Mouse (Mus musculus) Patski (cell line): ENCODE measurements at regions not wholly inside any gene's neighbourhood (a gene's known extent, or its start where the extent isn't known, plus 50 kb on each side); places are given as distances from the start of the nearest gene placed in this dataset.

Source experiments
- ATAC-seq: fragments of 100-300 bp; one replicate; pipeline ENCODE4 v1.8.0; 2021
- CTCF ChIA-PET: fragments of 350-600 bp; sonication (Branson Sonifier 250); formaldehyde crosslinking; loops from one replicate; lab custom pipeline; 2022; ENCODE audit warnings: inconsistent platforms; lab: Charles Lee
- POLR2A ChIA-PET: fragments of 350-600 bp; sonication (Branson Sonifier 250); formaldehyde crosslinking; loops from one replicate; lab custom pipeline; 2022; ENCODE audit warnings: antibody characterized with exemption, inconsistent platforms; lab: Charles Lee
- DNase-seq: peaks from one replicate; pipeline ENCODE4 v3.0.0-alpha.2; 2011; ENCODE audit warnings: low read depth, low spot score
- H3K27me3 ChIP-seq: fragments of 371-371 bp; one replicate; pipeline ENCODE4 v1.5.1; 2021
- CTCF ChIP-seq: fragments of 100-300 bp; IDR thresholded peaks from one replicate; pipeline ENCODE4 v1.5.1; 2021
- in situ Hi-C: fragments of 300-500 bp; cut with MboI; formaldehyde crosslinking; loops from 3 replicates; pipeline ENCODE4 v1.11.1; 2018; ENCODE audit warnings: low pct_unique_long_range_greater_than_20kb, mixed read lengths

DNA sequence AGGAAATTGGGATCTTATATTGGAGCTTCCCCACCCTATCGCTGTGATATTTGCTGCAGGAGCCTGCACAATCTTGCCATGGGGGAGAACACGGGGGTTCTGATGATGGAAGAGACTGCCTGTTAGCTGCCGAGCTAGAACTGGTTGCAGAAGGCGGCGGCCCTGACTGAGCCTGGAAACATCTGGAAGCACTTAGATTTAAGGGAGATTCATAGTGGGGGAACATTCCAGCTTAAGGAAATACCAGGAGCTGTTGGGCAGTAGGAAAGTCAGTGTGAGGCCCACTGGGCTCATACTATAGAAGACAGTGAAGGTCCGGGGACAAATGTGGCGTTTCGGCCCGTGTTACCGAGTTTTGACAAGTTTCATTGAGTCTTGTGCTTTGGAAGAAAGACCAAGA lies 353.6 kb upstream of the Zmiz1 start:
- no peak for DNase-seq
- no peaks in the 10 kb centered on the region for H3K27me3 ChIP-seq
- ChIA-PET POLR2A (no interaction called here), CTCF (no interaction called here)
- no peak for TF ChIP-seq CTCF
- in situ Hi-C loops: no loop called here
- no peak for ATAC-seq

DNA sequence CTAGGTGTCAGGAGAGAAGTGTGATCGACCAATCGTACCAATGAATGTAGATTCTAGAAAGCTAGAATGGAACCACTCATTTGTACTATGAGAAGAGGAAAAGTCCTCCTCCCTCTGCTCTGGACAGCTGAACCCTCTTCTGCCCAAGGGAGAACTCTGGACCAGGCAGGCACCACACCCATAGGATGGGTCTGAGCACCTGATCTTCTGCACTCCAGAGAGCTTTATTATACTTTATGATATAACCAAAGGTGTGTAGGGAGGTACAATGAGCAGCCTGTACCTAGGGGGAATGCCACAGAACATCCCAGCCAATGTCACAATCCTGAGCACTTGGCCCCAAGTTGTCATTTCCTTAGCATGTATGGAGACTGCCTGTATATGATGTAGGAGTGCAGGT lies 352.5 kb upstream of the Zmiz1 start:
- no peak for TF ChIP-seq CTCF
- H3K27me3 ChIP-seq: no peaks in the 10 kb centered on the region
- DNase-seq (no peak), ATAC-seq (no peak)
- ChIA-PET POLR2A (no interaction called here), CTCF (no interaction called here)
- in situ Hi-C loops: no loop called here

DNA sequence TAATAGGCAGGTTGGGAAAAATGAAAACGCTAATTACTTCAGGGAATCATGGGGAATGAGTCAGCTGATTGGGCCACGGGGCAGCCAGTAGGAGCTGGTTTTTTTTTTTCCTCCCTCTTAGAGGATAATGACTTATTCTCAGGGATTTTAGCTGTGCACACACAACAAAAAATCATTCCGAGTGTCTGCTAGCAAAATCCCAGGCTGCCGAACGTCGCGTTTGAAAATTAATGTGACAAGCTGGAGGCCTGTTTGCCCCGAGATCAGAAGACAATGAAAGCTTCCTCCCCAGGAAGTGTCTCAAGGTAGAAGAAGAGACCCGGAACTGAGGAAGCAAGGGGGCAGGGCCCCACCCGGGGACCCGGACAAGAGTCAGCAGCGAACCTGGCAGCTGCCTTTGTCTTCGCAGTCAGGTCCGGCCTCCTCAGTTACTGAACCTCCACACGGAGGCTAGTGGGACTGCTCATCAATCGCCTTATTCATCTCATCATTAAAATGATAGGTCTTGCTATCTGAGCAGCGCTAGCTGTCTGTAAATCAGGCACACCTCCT lies 350.8 kb upstream of the Zmiz1 start:
- H3K27me3 ChIP-seq: no peaks in the 10 kb centered on the region
- ChIA-PET POLR2A (no interaction called here), CTCF (interaction anchor here (0.6 kb wide), 1 partner anchor 10 kb away, joined by 3 read pairs; no protein-coding TSS in a partner anchor)
- DNase-seq: no peak
- TF ChIP-seq CTCF: no peak
- in situ Hi-C loops: no loop called here
- ATAC-seq: no peak

DNA sequence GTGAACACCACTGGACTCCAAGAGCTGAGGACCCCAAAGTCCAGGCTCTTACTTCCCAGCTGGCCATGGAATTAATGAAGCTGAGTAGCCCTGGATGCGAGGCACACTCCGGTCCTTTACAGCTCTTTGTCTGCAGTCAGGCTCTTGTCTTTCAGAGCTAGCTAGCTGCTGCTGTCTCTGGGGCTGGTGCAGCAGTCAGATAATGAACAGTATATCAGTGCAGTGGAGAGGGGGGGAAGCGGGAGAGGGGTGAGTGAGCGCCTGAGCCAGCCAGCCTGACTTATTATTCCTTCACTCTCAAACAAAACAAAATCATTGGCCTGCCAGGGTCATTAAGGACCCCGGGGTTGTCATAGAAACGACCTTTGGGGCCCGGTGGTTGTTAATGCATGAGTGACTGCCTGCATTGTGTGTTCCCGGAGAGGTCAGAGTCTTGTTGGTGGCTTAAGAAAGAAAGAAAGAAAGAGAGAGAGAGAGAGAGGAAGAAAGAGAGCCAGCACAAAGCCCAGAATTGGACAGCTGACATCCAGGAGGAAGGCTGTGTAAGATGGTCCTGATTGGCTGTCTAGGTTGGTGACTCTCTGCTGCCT lies 350.2 kb upstream of the Zmiz1 start:
- POLR2A ChIA-PET: no interaction called here
- DNase-seq (no peak), ATAC-seq (no peak)
- in situ Hi-C loops: no loop called here
- CTCF ChIA-PET: no interaction called here
- H3K27me3 ChIP-seq: no peaks in the 10 kb centered on the region
- TF ChIP-seq CTCF: no peak

DNA sequence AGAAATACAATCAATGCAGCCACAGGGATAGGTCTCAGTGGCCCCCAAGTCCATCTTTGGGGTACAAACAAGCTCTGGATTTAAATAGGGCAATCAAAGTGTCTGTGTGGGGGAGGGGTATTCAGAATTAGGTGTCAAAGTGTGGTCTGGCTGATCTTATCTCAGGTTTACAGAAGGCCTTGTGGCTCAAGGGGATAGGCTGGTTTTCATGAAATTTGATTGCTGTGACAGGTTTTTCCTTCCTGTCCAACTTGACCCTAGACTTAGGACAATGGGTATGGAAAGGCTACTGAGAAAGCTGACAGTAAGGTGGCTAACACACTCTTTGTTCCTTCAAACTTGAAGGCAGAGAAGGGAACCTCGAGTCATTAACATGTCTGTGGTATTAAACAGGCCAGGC lies 349.3 kb upstream of the Zmiz1 start:
- ATAC-seq (no peak), DNase-seq (no peak)
- TF ChIP-seq CTCF: no peak
- in situ Hi-C loops: no loop called here
- POLR2A ChIA-PET: interaction anchor here (0.6 kb wide), 1 partner anchor 467 kb away, joined by 3 read pairs; no protein-coding TSS in a partner anchor
- no peaks in the 10 kb centered on the region for H3K27me3 ChIP-seq
- CTCF ChIA-PET: no interaction called here

DNA sequence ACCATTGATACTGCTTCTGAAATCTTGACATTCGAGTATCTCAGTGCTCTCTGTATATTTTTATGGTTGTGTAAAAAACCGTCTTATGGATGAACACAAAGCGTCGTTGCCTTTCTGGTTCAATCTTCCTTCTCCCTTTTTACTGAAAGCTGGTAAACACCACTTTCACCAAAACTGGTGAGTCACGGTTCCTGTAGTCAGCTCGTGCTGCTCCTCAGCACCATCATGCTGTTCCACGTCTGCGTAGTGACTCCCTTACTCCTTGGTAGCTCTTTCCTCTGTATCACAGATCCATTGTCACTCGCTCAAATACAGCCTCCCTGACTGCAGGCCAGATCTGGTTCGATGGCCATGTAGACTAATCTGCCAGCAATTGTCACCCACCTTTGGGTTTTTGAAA lies 346.2 kb upstream of the Zmiz1 start:
- in situ Hi-C loops: no loop called here
- DNase-seq: no peak
- CTCF ChIA-PET: interaction anchor here (1.1 kb wide), 1 partner anchor 74 kb away, joined by 3 read pairs; no protein-coding TSS in a partner anchor

DNA sequence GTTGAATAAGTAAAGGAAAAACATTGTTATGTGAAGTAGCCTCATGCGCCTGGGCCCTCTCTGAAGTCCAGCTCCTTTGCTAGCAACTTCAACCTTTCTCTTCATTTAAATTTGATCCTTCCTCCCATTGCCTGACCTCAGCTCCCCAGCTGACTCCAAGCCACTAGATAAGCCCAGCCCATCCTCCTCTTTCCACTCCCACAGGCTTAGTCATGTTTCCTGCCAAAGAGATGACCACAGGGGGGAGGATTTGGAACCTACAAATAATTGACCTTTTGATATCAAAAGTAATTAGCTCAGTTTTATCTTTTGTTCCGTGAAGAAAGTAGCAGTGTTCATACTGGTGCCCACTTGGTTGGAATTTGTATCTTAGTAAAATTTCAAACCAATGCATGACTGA lies 345.7 kb upstream of the Zmiz1 start:
- TF ChIP-seq CTCF: no peak
- ATAC-seq: no peak
- DNase-seq: no peak
- ChIA-PET CTCF (interaction anchor here (1.1 to 1.5 kb wide), 3 partner anchors 15 to 73 kb away, joined by 3 read pairs; no protein-coding TSS in a partner anchor), POLR2A (interaction anchor here (1.1 kb wide), 1 partner anchor 459 kb away, joined by 3 read pairs; no protein-coding TSS in a partner anchor)
- in situ Hi-C loops: no loop called here
- H3K27me3 ChIP-seq: no peaks in the 10 kb centered on the region

More for the DNA sequence above, 346.2 kb upstream of the Zmiz1 start:
- ATAC-seq: no peak
- H3K27me3 ChIP-seq: no peaks in the 10 kb centered on the region
- TF ChIP-seq CTCF: no peak
- POLR2A ChIA-PET: interaction anchor here (1.1 kb wide), 1 partner anchor 459 kb away, joined by 3 read pairs; no protein-coding TSS in a partner anchor

DNA sequence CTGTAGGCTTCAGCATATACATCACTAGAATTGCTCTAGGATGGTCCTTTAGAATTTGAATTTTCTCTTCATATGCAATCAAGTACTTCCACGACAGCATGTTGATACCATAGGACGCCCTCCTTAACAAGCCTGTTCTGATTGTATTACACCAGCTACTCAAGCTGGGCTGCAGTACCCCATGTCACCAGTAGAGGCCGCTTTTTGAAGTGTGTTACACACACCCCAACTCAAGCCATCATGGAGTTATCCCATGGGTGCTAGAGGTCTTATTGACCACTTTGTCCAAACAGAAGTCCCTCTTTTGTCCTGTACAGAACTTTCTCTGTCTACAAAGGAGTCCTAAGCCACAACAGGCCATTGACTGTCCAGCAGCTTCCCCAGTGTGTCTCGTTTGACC lies 342.6 kb upstream of the Zmiz1 start:
- in situ Hi-C loops: loop anchor here (5.0 kb wide), 3 partner anchors 256 to 344 kb away; no protein-coding TSS in a partner anchor
- CTCF ChIA-PET: interaction anchor here (0.8 to 1.5 kb wide), 3 partner anchors 12 to 255 kb away, joined by 3 to 4 read pairs (median 3); no protein-coding TSS in a partner anchor
- DNase-seq (no peak), ATAC-seq (no peak)
- POLR2A ChIA-PET: interaction anchor here (0.6 kb wide), 2 partner anchors 109 to 192 kb away, joined by 3 read pairs; no protein-coding TSS in a partner anchor
- peak; percentile 79 for TF ChIP-seq CTCF
- no peaks in the 10 kb centered on the region for H3K27me3 ChIP-seq

DNA sequence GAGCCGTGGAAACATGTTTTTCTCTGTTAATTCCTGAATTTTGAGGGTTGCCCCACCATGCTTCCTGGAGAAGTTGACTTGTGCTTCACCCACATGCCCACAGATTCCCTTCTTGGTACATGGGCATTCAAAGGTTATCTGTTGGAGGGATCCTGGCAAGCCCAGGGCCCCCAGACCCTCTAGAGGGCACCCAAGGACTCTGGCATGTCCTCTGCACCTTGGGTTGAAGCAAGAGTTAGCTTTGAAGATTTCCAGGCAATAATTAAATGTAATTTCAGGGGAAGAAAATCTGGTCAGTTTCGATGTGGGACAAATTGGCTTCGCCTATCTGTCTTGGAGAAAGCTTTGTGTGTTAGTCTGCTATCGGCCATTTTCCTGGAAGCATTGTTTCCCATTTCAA lies 339.0 kb upstream of the Zmiz1 start:
- H3K27me3 ChIP-seq: no peaks in the 10 kb centered on the region
- TF ChIP-seq CTCF: peak; percentile 64
- no peak for DNase-seq
- ChIA-PET POLR2A (no interaction called here), CTCF (interaction anchor here (1.3 to 1.5 kb wide), 2 partner anchors 17 to 445 kb away, joined by 3 read pairs; no protein-coding TSS in a partner anchor)
- in situ Hi-C loops: loop anchor here (5.0 kb wide), 3 partner anchors 252 to 348 kb away; no protein-coding TSS in a partner anchor
- no peak for ATAC-seq

DNA sequence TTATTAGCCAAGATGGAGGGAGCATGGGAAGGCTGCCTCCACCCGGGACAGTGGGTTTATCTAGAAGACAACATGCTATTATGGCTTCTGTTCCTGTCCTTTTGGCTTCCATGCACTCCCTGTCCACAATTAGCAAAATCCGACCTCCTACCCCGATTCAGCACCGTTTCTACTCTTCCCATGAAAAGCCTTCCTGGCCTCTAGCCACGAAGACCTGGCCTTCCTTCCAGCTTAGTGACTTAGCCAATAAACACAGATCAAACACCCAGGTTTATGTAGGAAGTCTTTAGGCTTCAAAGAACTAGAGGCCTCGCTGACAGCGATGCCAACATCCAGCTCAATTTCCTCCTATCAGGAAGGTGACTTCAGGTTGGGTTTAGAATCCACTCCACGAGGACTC lies 338.5 kb upstream of the Zmiz1 start:
- ChIA-PET POLR2A (no interaction called here), CTCF (interaction anchor here (1.3 to 1.5 kb wide), 2 partner anchors 16 to 445 kb away, joined by 3 read pairs; no protein-coding TSS in a partner anchor)
- H3K27me3 ChIP-seq: no peaks in the 10 kb centered on the region
- in situ Hi-C loops: no loop called here
- TF ChIP-seq CTCF: no peak
- ATAC-seq (no peak), DNase-seq (no peak)

DNA sequence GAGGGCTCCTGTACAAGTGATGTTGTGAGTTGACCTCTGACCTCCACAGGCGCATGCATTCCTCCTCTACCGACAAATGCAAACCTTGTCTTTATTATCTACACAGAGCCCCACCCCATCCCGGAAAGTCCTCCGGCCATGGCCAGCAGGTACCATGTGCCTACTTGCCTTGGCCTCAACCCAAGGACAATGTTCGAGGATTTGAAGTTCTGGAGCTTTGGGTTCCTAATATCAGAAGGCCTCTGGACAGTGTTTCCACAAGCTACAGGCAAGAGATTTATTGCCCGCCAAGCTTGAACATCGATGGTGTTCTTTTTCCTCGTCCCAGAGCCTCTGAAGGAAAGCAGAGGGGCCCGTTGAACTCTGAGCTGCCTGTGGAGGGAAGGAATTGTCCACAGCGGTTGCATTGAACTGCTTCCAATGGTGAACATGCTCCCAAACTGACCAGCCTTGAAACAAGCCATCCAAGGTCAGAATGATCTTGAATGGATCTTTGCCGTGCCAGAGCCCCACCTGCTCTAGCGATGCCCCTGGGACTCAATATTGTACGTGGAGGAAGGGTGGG lies 335.9 kb upstream of the Zmiz1 start:
- CTCF ChIA-PET: no interaction called here
- DNase-seq (no peak), ATAC-seq (no peak)
- POLR2A ChIA-PET: no interaction called here
- TF ChIP-seq CTCF: no peak
- in situ Hi-C loops: no loop called here
- H3K27me3 ChIP-seq: no peaks in the 10 kb centered on the region
